Mouse (Mus musculus): ENCODE measurements around the gene Zbtb20. TPM values are rescaled to one million over a fixed set of nuclear protein-coding genes. Genes with fewer than 3 reads are reported as not detected.

Gene Zbtb20
- polyA plus RNA-seq, 1 experiment: 0.13 TPM

DNA sequence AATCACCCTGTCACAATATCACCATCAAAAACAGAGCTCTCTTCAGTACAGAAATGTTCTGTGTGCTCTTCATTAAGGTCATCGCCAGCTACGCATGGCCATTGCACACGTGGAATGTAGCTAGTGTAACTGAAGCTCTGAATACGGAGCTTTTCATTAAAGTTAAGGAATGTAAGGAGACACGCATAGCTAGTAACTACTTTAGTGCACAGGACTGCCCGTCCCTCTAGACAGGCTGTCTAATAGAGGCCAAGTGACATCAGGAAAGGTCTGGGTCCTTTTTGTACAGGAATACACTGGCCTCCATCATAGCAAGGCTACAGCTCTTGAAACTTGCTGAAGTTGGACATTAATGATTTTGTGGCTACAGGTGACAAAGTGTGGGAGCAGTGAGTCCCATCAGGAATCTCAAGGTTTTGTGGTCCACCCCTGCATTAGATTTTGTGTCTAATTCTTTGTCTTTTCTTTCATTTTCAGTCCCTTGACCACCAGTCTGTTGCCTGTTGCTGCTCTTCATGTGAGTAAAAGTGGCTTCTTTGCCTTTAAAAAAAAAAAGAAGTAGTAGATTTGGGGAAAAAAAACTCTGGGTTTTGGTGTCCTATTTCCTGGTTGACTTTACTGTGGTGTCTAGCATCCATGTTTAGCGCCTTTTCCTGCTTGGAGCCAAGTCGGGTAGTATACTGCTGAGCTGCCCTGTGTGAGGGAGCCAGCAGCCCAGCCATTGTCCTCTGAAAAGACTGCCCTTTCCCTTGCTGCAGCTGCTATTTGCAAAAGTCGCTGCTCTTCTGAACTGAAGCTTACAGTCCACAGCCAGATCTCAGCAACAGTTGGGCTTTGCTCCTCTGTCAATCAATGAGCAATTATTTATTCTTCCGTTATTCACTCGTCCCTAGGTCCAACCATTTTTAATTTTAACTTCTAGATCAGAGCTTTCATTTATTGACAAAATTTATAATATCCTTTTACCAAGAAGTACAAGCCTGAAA lies 587.1 kb downstream of the Zbtb20 start:
- H3K27me3 ChIP-seq (ENCODE audit: control insufficient read depth): no peaks in the 10 kb centered on the region
- H3K36me3 ChIP-seq (ENCODE audit: control insufficient read depth): no peaks in the 10 kb centered on the region
- H3K4me1 ChIP-seq (ENCODE audit: control insufficient read depth): no peaks in the 10 kb centered on the region
- no peaks in the 10 kb centered on the region for H3K9me3 ChIP-seq (ENCODE audit: control insufficient read depth, low read length)
- no peak overlapping the region for H3K4me3 ChIP-seq (replicated peaks)
- no peak for TF ChIP-seq TAL1 (IDR thresholded peaks at IDR 0.05; ENCODE audit: low read length)
- no peak for TF ChIP-seq GATA1 (IDR thresholded peaks at IDR 0.05; ENCODE audit: low read length)

- H3K27me3 ChIP-seq (ENCODE audit: control insufficient read depth): no peaks in the 10 kb centered on the region
- H3K36me3 ChIP-seq (ENCODE audit: control insufficient read depth): no peaks in the 10 kb centered on the region
- no peak overlapping the region for H3K4me3 ChIP-seq (replicated peaks)
- no peaks in the 10 kb centered on the region for H3K4me1 ChIP-seq (ENCODE audit: control insufficient read depth)
- H3K9me3 ChIP-seq (ENCODE audit: control insufficient read depth, low read length): no peaks in the 10 kb centered on the region
- TF ChIP-seq GATA1 (IDR thresholded peaks at IDR 0.05; ENCODE audit: low read length) (no peak), TAL1 (IDR thresholded peaks at IDR 0.05; ENCODE audit: low read length) (no peak)
Observed at GRCm38 (mm10) chr16:43463684-43464475, 588.2 kb downstream of the Zbtb20 start.

DNA sequence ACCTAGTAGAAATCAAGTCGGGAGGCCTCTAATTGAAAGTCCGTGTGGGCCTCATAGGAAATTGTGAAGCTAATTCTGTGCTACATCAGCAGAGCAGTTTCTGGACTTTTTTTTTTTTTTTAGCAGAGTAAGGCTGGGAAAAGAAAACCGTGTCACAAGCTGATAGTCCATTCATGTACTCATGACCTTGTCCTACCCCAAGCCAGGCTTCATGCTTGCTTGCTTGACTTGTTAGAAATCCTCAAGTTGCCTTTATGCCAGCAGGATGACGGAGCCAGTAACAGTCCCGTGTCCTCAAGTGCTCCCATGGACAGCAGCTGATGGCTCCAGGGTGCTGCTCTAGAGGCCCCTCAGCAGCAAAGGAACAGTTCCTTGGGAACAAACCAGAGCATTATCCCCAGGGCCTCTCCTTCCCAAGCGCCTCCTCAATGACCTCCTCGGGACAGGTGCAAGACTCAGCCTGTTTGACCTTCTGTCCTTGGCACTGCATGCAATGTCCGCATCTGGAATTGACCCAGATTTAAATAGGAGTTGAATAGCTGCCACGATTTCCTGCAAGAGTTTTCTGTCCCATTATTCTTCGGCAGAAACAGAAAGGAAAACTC lies 588.9 kb downstream of the Zbtb20 start:
- Histone ChIP-seq H3K9me3 (ENCODE audit: control insufficient read depth, low read length) (no peaks in the 10 kb centered on the region), H3K4me1 (ENCODE audit: control insufficient read depth) (no peaks in the 10 kb centered on the region), H3K36me3 (ENCODE audit: control insufficient read depth) (no peaks in the 10 kb centered on the region), H3K27me3 (ENCODE audit: control insufficient read depth) (no peaks in the 10 kb centered on the region), H3K4me3 (replicated peaks) (no peak overlapping the region)
- TF ChIP-seq GATA1 (IDR thresholded peaks at IDR 0.05; ENCODE audit: low read length) (no peak), TAL1 (IDR thresholded peaks at IDR 0.05; ENCODE audit: low read length) (no peak)

- TF ChIP-seq GATA1 (IDR thresholded peaks at IDR 0.05; ENCODE audit: low read length) (no peak), TAL1 (IDR thresholded peaks at IDR 0.05; ENCODE audit: low read length) (no peak)
Observed at GRCm38 (mm10) chr16:43465368-43465839, 589.7 kb downstream of the Zbtb20 start.

DNA sequence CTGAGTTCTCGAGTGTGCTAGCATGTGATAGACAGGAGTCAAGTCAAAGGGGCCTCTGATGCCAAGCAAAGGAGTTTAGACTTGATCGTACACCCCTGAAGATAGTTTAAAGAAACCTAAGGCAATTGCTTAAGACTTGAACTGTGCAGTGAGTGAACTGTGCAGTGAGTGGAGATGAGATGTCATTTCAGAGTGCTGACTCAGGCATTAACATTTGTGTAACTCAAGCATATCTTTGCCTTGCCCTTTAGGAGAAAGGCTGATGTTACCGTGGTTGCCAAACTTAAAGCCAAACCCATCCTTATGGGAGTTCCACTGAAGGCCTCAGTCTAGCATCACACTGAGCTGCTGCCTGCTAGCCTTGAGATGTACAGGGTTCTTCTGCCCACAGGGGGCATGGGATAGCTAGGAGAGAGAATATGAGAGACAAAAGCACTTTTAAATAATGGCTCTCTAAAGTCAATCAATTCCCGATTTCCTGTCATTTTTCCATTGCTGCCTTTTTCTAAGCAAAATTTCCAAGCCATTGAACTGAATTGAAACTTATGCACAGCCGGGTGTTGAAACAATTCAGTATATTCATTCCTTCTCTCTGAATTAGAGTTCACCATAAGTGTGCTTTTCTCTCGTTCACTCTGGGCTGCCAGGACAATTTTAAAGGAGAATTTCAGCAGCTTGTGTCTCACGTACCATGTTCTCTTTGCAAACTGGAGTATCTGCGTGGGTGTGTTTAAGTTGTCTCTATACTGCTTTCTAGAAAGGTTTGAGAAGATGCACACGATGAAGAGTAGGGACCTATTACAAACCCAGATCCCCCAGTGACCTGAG lies 590.5 kb downstream of the Zbtb20 start:
- Histone ChIP-seq H3K36me3 (ENCODE audit: control insufficient read depth) (no peaks in the 10 kb centered on the region), H3K4me3 (replicated peaks) (no peak overlapping the region), H3K27me3 (ENCODE audit: control insufficient read depth) (no peaks in the 10 kb centered on the region), H3K4me1 (ENCODE audit: control insufficient read depth) (no peaks in the 10 kb centered on the region), H3K9me3 (ENCODE audit: control insufficient read depth, low read length) (peaks cover 2% of the 10 kb centered on the region; the same call in 1 of the 2 replicates)
- no peak for TF ChIP-seq GATA1 (IDR thresholded peaks at IDR 0.05; ENCODE audit: low read length)
- no peak for TF ChIP-seq TAL1 (IDR thresholded peaks at IDR 0.05; ENCODE audit: low read length)

More at GRCm38 (mm10) chr16:43465368-43465839, 589.7 kb downstream of the Zbtb20 start:
- H3K4me3 ChIP-seq (replicated peaks): no peak overlapping the region
- H3K36me3 ChIP-seq (ENCODE audit: control insufficient read depth): no peaks in the 10 kb centered on the region
- no peaks in the 10 kb centered on the region for H3K9me3 ChIP-seq (ENCODE audit: control insufficient read depth, low read length)
- H3K27me3 ChIP-seq (ENCODE audit: control insufficient read depth): no peaks in the 10 kb centered on the region
- no peaks in the 10 kb centered on the region for H3K4me1 ChIP-seq (ENCODE audit: control insufficient read depth)

GRCm38 (mm10) chr16:43466749-43467065 lies 591.0 kb downstream of the Zbtb20 start:
- Histone ChIP-seq H3K4me1 (ENCODE audit: control insufficient read depth) (no peaks in the 10 kb centered on the region), H3K9me3 (ENCODE audit: control insufficient read depth, low read length) (peaks cover 4% of the 10 kb centered on the region), H3K4me3 (replicated peaks) (no peak overlapping the region), H3K27me3 (ENCODE audit: control insufficient read depth) (no peaks in the 10 kb centered on the region), H3K36me3 (ENCODE audit: control insufficient read depth) (no peaks in the 10 kb centered on the region)
- TF ChIP-seq TAL1 (IDR thresholded peaks at IDR 0.05; ENCODE audit: low read length) (no peak), GATA1 (IDR thresholded peaks at IDR 0.05; ENCODE audit: low read length) (no peak)

DNA sequence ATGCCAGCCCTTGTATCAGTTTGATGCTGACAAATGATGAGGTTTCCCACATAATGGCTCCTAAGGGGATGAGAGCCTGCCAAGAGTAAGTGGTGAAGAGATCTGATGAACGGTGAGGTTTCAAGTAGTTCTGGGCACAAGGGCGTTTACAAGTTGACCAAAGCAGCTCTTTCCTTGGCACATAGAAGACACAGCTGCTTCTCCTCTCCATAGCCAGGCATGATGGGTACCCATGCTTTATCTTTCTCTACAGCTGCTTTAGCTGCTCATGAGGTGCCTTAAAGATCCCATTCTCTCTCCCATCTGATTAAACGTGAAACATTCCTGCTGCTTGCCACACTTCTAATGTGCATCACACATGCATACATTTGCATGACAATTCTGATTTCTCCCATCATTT lies 595.4 kb downstream of the Zbtb20 start:
- Histone ChIP-seq H3K9me3 (ENCODE audit: control insufficient read depth, low read length) (peaks cover 8% of the 10 kb centered on the region), H3K4me3 (replicated peaks) (no peak overlapping the region), H3K36me3 (ENCODE audit: control insufficient read depth) (no peaks in the 10 kb centered on the region), H3K4me1 (ENCODE audit: control insufficient read depth) (no peaks in the 10 kb centered on the region), H3K27me3 (ENCODE audit: control insufficient read depth) (no peaks in the 10 kb centered on the region)
- TF ChIP-seq GATA1 (IDR thresholded peaks at IDR 0.05; ENCODE audit: low read length) (no peak), TAL1 (IDR thresholded peaks at IDR 0.05; ENCODE audit: low read length) (no peak)

All from erythroblast, embryonic 14.5 days (primary cell).